Mouse (Mus musculus): Measurements from ENCODE around the gene Zfp428.

DNA sequence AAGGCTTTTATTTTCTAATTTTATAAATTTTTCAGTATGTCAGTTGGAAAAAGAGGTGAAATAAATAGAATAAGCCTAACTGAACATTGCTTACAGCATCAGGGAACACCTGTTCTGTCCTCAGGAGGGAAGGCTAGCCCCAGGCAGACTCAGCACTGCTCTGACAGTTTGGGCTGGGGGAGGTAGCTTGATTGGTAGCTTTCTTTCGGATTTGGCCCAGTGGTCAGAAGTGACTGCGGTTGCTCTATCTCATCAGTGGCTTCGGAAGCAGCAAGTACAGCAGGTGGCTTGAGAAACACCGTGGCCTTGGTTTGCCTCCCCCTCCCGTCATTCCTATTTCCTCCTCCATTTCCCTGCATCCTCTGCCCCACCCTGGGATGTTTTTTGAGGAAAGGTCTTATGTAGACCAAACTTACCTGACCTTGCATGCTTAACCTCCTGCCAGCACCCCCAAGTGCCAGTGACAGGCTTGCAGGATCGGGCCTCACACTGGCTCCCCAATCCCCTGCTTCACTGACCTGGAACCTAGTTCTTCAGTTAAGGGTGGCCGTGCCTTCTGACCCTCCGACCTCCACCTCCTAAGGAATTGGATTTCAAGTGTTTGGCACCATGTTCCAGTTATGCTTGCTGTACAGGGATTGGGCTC lies 56.5 kb downstream of the Zfp428 start:
- TF ChIP-seq POLR2A (IDR thresholded peaks at IDR 0.05; ENCODE audit: low read depth, low read length) (no peak), MAX (IDR thresholded peaks at IDR 0.05; ENCODE audit: low read length) (no peak)
